Mouse (Mus musculus): ENCODE data around the gene Tmtc1. TPM values are rescaled to one million over a fixed set of nuclear protein-coding genes. Genes with fewer than 3 reads are reported as not detected.

Tmtc1 gene
- polyA plus RNA-seq, 1 experiment from 2014 or later, result 1.4 TPM

GRCm38 (mm10) chr6:148371223-148371622 is 73.0 kb downstream of the Tmtc1 start:
- Histone ChIP-seq H3K4me1 (replicated peaks; ENCODE audit: insufficient read depth, low read length) (no peaks in the 10 kb centered on the region), H3K27ac (no peak overlapping the region), H3K36me3 (ENCODE audit: insufficient read depth, low read length) (no peaks in the 10 kb centered on the region), H3K4me2 (ENCODE audit: low read length) (no peak overlapping the region), H3K27me3 (ENCODE audit: insufficient read depth, low read length) (no peaks in the 10 kb centered on the region), H3K4me3 (replicated peaks; ENCODE audit: low read depth, low read length) (no peak overlapping the region), H3K9ac (ENCODE audit: low read depth, low read length) (no peak overlapping the region), H3K9me3 (replicated peaks; ENCODE audit: low read length) (no peaks in the 10 kb centered on the region)
- peak; percentile 37; the same call in 1 of the 2 replicates for TF ChIP-seq CTCF (IDR thresholded peaks at IDR 0.05; ENCODE audit: low read depth)
- no peak for ATAC-seq (replicated peaks; ENCODE audit: low FRiP score, low read depth)
- DNase-seq (ENCODE audit: low spot score), result no peak

- Histone ChIP-seq H3K9ac (ENCODE audit: low read depth, low read length) (no peak overlapping the region), H3K9me3 (replicated peaks; ENCODE audit: low read length) (no peaks in the 10 kb centered on the region), H3K4me2 (ENCODE audit: low read length) (no peak overlapping the region), H3K27me3 (ENCODE audit: insufficient read depth, low read length) (no peaks in the 10 kb centered on the region), H3K4me3 (replicated peaks; ENCODE audit: low read depth, low read length) (no peak overlapping the region), H3K36me3 (ENCODE audit: insufficient read depth, low read length) (no peaks in the 10 kb centered on the region), H3K27ac (no peak overlapping the region), H3K4me1 (replicated peaks; ENCODE audit: insufficient read depth, low read length) (no peaks in the 10 kb centered on the region)
- WGBS, result 11% methylated on average over 4 of the region's 4 CpGs
- no peak for TF ChIP-seq CTCF (IDR thresholded peaks at IDR 0.05; ENCODE audit: low read depth)
- ATAC-seq (replicated peaks; ENCODE audit: low FRiP score, low read depth) (peak; percentile 33; the same call in 1 of the 2 replicates), DNase-seq (ENCODE audit: low spot score) (peak; percentile 58)
These were observed 77.1 kb downstream of the Tmtc1 start for GRCm38 (mm10) chr6:148367094-148367539.

GRCm38 (mm10) chr6:148366629-148367028 is 77.6 kb downstream of the Tmtc1 start:
- ATAC-seq (replicated peaks; ENCODE audit: low FRiP score, low read depth) (no peak), DNase-seq (ENCODE audit: low spot score) (peak; percentile 19)
- Histone ChIP-seq H3K4me2 (ENCODE audit: low read length) (no peak overlapping the region), H3K9me3 (replicated peaks; ENCODE audit: low read length) (no peaks in the 10 kb centered on the region), H3K27ac (no peak overlapping the region), H3K4me3 (replicated peaks; ENCODE audit: low read depth, low read length) (no peak overlapping the region), H3K27me3 (ENCODE audit: insufficient read depth, low read length) (no peaks in the 10 kb centered on the region), H3K36me3 (ENCODE audit: insufficient read depth, low read length) (no peaks in the 10 kb centered on the region), H3K4me1 (replicated peaks; ENCODE audit: insufficient read depth, low read length) (no peaks in the 10 kb centered on the region), H3K9ac (ENCODE audit: low read depth, low read length) (no peak overlapping the region)
- WGBS, result 55% methylated on average over 1 of the region's 1 CpGs
- no peak for TF ChIP-seq CTCF (IDR thresholded peaks at IDR 0.05; ENCODE audit: low read depth)

- no peak overlapping the region for H3K4me2 ChIP-seq (ENCODE audit: low read length)
- no peak for TF ChIP-seq CTCF (IDR thresholded peaks at IDR 0.05; ENCODE audit: low read depth)
- WGBS, result 65% methylated on average over 1 of the region's 1 CpGs
- no peak overlapping the region for H3K9ac ChIP-seq (ENCODE audit: low read depth, low read length)
- H3K36me3 ChIP-seq (ENCODE audit: insufficient read depth, low read length), result no peaks in the 10 kb centered on the region
- H3K4me3 ChIP-seq (replicated peaks; ENCODE audit: low read depth, low read length), result no peak overlapping the region
- no peak for DNase-seq (ENCODE audit: low spot score)
- no peak for ATAC-seq (replicated peaks; ENCODE audit: low FRiP score, low read depth)
- H3K27me3 ChIP-seq (ENCODE audit: insufficient read depth, low read length), result no peaks in the 10 kb centered on the region
- no peaks in the 10 kb centered on the region for H3K4me1 ChIP-seq (replicated peaks; ENCODE audit: insufficient read depth, low read length)
- H3K27ac ChIP-seq, result no peak overlapping the region
- no peaks in the 10 kb centered on the region for H3K9me3 ChIP-seq (replicated peaks; ENCODE audit: low read length)
These were observed 81.0 kb downstream of the Tmtc1 start for GRCm38 (mm10) chr6:148363162-148363561.

GRCm38 (mm10) chr6:148362475-148362874 is 81.7 kb downstream of the Tmtc1 start:
- no peaks in the 10 kb centered on the region for H3K4me1 ChIP-seq (replicated peaks; ENCODE audit: insufficient read depth, low read length)
- H3K9me3 ChIP-seq (replicated peaks; ENCODE audit: low read length), result no peaks in the 10 kb centered on the region
- WGBS, result 53% methylated on average over 3 of the region's 3 CpGs
- H3K9ac ChIP-seq (ENCODE audit: low read depth, low read length), result no peak overlapping the region
- no peak overlapping the region for H3K27ac ChIP-seq
- H3K36me3 ChIP-seq (ENCODE audit: insufficient read depth, low read length), result no peaks in the 10 kb centered on the region
- no peak overlapping the region for H3K4me3 ChIP-seq (replicated peaks; ENCODE audit: low read depth, low read length)
- ATAC-seq (replicated peaks; ENCODE audit: low FRiP score, low read depth), result no peak
- TF ChIP-seq CTCF (IDR thresholded peaks at IDR 0.05; ENCODE audit: low read depth), result no peak
- peak; percentile 14 for DNase-seq (ENCODE audit: low spot score)
- H3K27me3 ChIP-seq (ENCODE audit: insufficient read depth, low read length), result no peaks in the 10 kb centered on the region
- H3K4me2 ChIP-seq (ENCODE audit: low read length), result no peak overlapping the region

- DNase-seq (ENCODE audit: low spot score) (peak; percentile 19), ATAC-seq (replicated peaks; ENCODE audit: low FRiP score, low read depth) (no peak)
- H3K4me2 ChIP-seq (ENCODE audit: low read length), result no peak overlapping the region
These were observed 84.8 kb downstream of the Tmtc1 start for GRCm38 (mm10) chr6:148359348-148359905.

More at GRCm38 (mm10) chr6:148359348-148359905, 84.8 kb downstream of the Tmtc1 start:
- no peak for TF ChIP-seq CTCF (IDR thresholded peaks at IDR 0.05; ENCODE audit: low read depth)
- Histone ChIP-seq H3K4me3 (replicated peaks; ENCODE audit: low read depth, low read length) (no peak overlapping the region), H3K9ac (ENCODE audit: low read depth, low read length) (no peak overlapping the region), H3K9me3 (replicated peaks; ENCODE audit: low read length) (no peaks in the 10 kb centered on the region), H3K27ac (no peak overlapping the region), H3K27me3 (ENCODE audit: insufficient read depth, low read length) (no peaks in the 10 kb centered on the region), H3K36me3 (ENCODE audit: insufficient read depth, low read length) (peaks cover 5% of the 10 kb centered on the region; the same call in 1 of the 2 replicates), H3K4me1 (replicated peaks; ENCODE audit: insufficient read depth, low read length) (no peaks in the 10 kb centered on the region)
- 57% methylated on average over 7 of the region's 7 CpGs for WGBS
